Mouse (Mus musculus): Measurements from ENCODE around the gene Plpp3. TPM values are rescaled to one million over a fixed set of nuclear protein-coding genes. Genes with fewer than 3 reads are reported as not detected.

The Plpp3 gene
- polyA plus RNA-seq, 1 experiment: 7.0 TPM

DNA sequence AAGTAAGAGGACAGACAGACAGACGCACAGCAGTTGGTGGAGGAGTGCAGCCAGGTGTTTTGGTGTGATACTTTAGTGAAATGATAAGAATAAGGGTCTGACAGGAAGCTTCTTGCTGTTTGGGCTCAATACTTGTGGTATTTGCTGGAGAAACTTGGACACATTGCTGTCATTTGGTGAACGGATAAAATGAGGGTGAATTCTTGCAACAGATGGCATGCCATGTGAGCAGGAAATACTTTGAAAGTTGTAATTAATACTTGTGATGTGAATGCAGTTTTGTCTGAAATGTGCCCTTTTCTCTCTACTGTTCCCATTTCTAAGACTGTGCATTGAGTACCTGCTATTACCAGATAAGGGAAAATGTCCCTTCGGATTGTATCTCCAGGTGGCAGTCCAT, 14.3 kb downstream of the Plpp3 start:
- Histone ChIP-seq H3K79me2 (ENCODE audit: control insufficient read depth, insufficient read depth) (no peaks in the 10 kb centered on the region), H3K36me3 (ENCODE audit: control insufficient read depth, insufficient read depth) (no peaks in the 10 kb centered on the region), H3ac (ENCODE audit: control insufficient read depth, insufficient read length, low read depth) (no peak overlapping the region), H3K4me3 (ENCODE audit: insufficient read depth, poor library complexity, severe bottlenecking) (no peak overlapping the region), H3K27me3 (ENCODE audit: control insufficient read depth, insufficient read depth, insufficient read length) (no peaks in the 10 kb centered on the region), H3K79me3 (ENCODE audit: low read depth) (peaks cover 1% of the 10 kb centered on the region)
- TF ChIP-seq MYOD1 (IDR thresholded peaks at IDR 0.05; ENCODE audit: control insufficient read depth, insufficient read length, low read depth): no peak
- TF ChIP-seq USF1 (IDR thresholded peaks at IDR 0.05; ENCODE audit: low read depth): no peak
- TF ChIP-seq MAX (IDR thresholded peaks at IDR 0.05): no peak
- no peak for TF ChIP-seq CEBPB (IDR thresholded peaks at IDR 0.05; ENCODE audit: low read depth)
- TF ChIP-seq MYOG (IDR thresholded peaks at IDR 0.05; ENCODE audit: control insufficient read depth, extremely low read depth, insufficient read length): no peak
- no peak for TF ChIP-seq FOSL1 (IDR thresholded peaks at IDR 0.05; ENCODE audit: insufficient read depth, low read length, poor library complexity, severe bottlenecking)
- no peak for TF ChIP-seq CTCF (IDR thresholded peaks at IDR 0.05; ENCODE audit: control insufficient read depth, insufficient read depth, insufficient read length)

DNA sequence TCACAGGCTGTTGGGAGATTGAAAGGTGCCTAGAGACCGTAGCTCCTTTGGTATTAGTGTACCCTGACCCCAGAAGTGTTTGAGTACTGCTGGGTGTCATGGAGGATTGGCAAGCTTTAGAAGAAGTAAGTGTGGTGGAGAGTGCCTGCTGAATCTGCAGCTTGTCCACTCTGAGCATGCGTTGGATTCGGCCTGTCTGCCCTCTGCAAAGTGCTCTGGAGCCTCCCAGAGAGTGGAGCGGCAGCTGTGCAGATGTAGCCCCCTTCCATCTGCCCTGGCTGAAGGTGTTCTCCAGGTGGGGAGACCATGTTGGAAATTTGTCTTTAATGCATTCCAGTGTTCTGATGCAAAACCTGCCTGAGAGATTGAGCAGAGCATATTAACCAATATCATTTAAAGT, 17.6 kb downstream of the Plpp3 start:
- TF ChIP-seq MYOG (IDR thresholded peaks at IDR 0.05; ENCODE audit: control insufficient read depth, extremely low read depth, insufficient read length) (no peak), MAX (IDR thresholded peaks at IDR 0.05) (no peak), CEBPB (IDR thresholded peaks at IDR 0.05; ENCODE audit: low read depth) (no peak), CTCF (IDR thresholded peaks at IDR 0.05; ENCODE audit: control insufficient read depth, insufficient read depth, insufficient read length) (no peak), USF1 (IDR thresholded peaks at IDR 0.05; ENCODE audit: low read depth) (no peak), MYOD1 (IDR thresholded peaks at IDR 0.05; ENCODE audit: control insufficient read depth, insufficient read length, low read depth) (no peak), FOSL1 (IDR thresholded peaks at IDR 0.05; ENCODE audit: insufficient read depth, low read length, poor library complexity, severe bottlenecking) (no peak)
- H3K79me3 ChIP-seq (ENCODE audit: low read depth): no peaks in the 10 kb centered on the region
- H3K36me3 ChIP-seq (ENCODE audit: control insufficient read depth, insufficient read depth): no peaks in the 10 kb centered on the region
- no peaks in the 10 kb centered on the region for H3K27me3 ChIP-seq (ENCODE audit: control insufficient read depth, insufficient read depth, insufficient read length)
- H3ac ChIP-seq (ENCODE audit: control insufficient read depth, insufficient read length, low read depth): no peak overlapping the region
- no peak overlapping the region for H3K4me3 ChIP-seq (ENCODE audit: insufficient read depth, poor library complexity, severe bottlenecking)
- no peaks in the 10 kb centered on the region for H3K79me2 ChIP-seq (ENCODE audit: control insufficient read depth, insufficient read depth)

DNA sequence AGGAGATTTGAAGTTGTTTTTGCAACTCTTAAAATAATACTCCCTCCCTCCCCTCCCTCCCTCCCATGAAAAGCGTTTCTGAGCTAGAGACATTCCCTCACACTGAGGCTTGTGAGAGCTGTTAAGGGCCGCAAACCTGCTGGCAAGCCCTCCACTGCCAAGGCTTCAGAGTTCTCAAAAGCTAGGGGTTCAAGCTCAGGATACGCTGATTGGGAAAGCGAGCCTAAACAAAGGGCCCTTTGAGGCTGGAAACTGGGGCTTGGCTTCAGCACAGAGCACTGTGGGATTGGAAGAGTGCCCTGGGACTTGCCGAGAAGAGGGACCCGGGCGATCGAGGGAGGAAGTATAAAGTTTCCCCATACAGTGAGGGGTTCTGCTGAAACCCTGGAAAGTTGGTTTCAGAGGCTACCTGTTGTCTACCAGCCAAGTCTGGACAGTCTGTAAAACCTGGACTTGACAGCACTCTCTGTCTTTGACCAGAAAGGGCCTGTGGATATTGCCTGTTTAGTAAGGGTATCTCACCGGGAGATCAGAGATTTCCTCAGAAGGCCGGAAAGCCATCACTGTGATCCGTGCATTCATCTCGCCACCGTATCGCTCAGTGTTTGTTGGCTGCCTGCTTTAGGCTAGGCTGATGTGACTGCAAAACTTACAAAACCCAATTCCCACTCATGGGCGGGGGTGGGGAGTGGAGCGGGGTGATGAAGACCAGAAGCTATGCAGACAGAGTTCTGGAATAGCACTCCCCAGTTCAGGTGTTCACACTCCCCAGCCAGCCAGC, 18.3 kb downstream of the Plpp3 start:
- no peak for TF ChIP-seq CTCF (IDR thresholded peaks at IDR 0.05; ENCODE audit: control insufficient read depth, insufficient read depth, insufficient read length)
- TF ChIP-seq FOSL1 (IDR thresholded peaks at IDR 0.05; ENCODE audit: insufficient read depth, low read length, poor library complexity, severe bottlenecking): no peak
- TF ChIP-seq USF1 (IDR thresholded peaks at IDR 0.05; ENCODE audit: low read depth): no peak
- TF ChIP-seq CEBPB (IDR thresholded peaks at IDR 0.05; ENCODE audit: low read depth): no peak
- no peak for TF ChIP-seq MYOG (IDR thresholded peaks at IDR 0.05; ENCODE audit: control insufficient read depth, extremely low read depth, insufficient read length)
- no peak for TF ChIP-seq MYOD1 (IDR thresholded peaks at IDR 0.05; ENCODE audit: control insufficient read depth, insufficient read length, low read depth)
- no peak for TF ChIP-seq MAX (IDR thresholded peaks at IDR 0.05)
- no peaks in the 10 kb centered on the region for H3K79me2 ChIP-seq (ENCODE audit: control insufficient read depth, insufficient read depth)
- H3K36me3 ChIP-seq (ENCODE audit: control insufficient read depth, insufficient read depth): no peaks in the 10 kb centered on the region
- H3K27me3 ChIP-seq (ENCODE audit: control insufficient read depth, insufficient read depth, insufficient read length): no peaks in the 10 kb centered on the region
- no peak overlapping the region for H3K4me3 ChIP-seq (ENCODE audit: insufficient read depth, poor library complexity, severe bottlenecking)
- H3K79me3 ChIP-seq (ENCODE audit: low read depth): no peaks in the 10 kb centered on the region
- no peak overlapping the region for H3ac ChIP-seq (ENCODE audit: control insufficient read depth, insufficient read length, low read depth)

DNA sequence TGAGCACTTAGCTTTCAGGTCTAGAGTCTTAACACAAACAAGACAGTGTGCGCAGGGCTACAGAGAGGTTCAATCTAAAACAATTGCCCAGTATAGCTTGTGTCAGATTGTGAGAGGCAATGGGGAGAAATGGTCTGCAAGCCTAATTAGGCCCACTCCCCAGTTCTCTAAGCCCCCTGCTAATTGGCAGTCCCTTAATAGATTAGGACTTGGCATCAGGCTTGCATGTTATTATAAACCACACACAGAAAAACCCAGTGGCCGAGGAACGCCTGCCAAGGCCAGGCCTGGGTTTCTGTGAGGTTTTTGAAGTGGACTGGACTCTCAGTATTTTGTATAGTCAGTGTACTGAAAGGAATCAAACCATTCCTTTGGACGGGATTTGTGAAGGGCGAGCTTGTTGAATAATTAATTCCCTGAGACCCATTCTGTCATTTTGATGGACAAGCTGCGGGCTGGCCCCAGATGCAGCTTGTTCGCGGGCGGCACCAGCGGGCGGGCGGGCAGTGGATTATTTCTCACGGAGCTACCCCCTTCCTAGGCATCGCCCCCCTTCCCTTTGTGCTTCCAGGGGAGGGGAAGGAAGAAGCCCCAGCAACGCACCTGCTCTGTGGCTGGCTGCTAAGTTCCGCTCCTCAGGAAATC, 24.0 kb downstream of the Plpp3 start:
- no peak for TF ChIP-seq FOSL1 (IDR thresholded peaks at IDR 0.05; ENCODE audit: insufficient read depth, low read length, poor library complexity, severe bottlenecking)
- TF ChIP-seq CEBPB (IDR thresholded peaks at IDR 0.05; ENCODE audit: low read depth): no peak
- TF ChIP-seq MYOD1 (IDR thresholded peaks at IDR 0.05; ENCODE audit: control insufficient read depth, insufficient read length, low read depth): no peak
- no peak for TF ChIP-seq MAX (IDR thresholded peaks at IDR 0.05)
- no peak for TF ChIP-seq MYOG (IDR thresholded peaks at IDR 0.05; ENCODE audit: control insufficient read depth, extremely low read depth, insufficient read length)
- TF ChIP-seq CTCF (IDR thresholded peaks at IDR 0.05; ENCODE audit: control insufficient read depth, insufficient read depth, insufficient read length): no peak
- no peak for TF ChIP-seq USF1 (IDR thresholded peaks at IDR 0.05; ENCODE audit: low read depth)
- no peaks in the 10 kb centered on the region for H3K27me3 ChIP-seq (ENCODE audit: control insufficient read depth, insufficient read depth, insufficient read length)
- no peak overlapping the region for H3K4me3 ChIP-seq (ENCODE audit: insufficient read depth, poor library complexity, severe bottlenecking)
- H3ac ChIP-seq (ENCODE audit: control insufficient read depth, insufficient read length, low read depth): no peak overlapping the region
- H3K79me3 ChIP-seq (ENCODE audit: low read depth): no peaks in the 10 kb centered on the region
- H3K36me3 ChIP-seq (ENCODE audit: control insufficient read depth, insufficient read depth): no peaks in the 10 kb centered on the region
- no peaks in the 10 kb centered on the region for H3K79me2 ChIP-seq (ENCODE audit: control insufficient read depth, insufficient read depth)

DNA sequence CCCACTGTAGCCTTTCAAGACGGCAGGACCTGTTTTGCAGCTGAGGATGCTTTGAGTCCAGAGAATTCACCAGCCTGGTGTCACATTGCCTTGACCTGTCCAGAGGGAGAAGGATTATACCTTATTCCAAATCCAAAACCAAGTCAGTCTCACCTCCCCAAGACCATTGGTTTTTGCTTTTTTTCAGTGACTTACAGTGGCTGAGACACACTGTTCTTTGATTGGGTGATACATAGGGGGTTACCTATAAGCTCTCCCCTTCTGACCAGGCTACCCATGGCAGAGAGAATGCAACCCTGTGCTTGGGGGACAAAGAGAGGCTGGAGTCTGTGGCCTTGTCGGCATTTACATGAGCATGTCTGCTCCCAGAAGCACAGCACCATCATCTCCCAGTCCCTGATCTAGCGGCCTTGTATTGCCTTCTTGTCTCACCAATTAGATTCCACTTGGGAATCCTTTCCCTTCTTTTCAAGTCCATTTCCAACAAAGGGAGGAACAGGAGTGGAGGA, 24.6 kb downstream of the Plpp3 start:
- H3K36me3 ChIP-seq (ENCODE audit: control insufficient read depth, insufficient read depth): no peaks in the 10 kb centered on the region

More for the DNA sequence above, 24.6 kb downstream of the Plpp3 start:
- H3ac ChIP-seq (ENCODE audit: control insufficient read depth, insufficient read length, low read depth): no peak overlapping the region
- TF ChIP-seq FOSL1 (IDR thresholded peaks at IDR 0.05; ENCODE audit: insufficient read depth, low read length, poor library complexity, severe bottlenecking) (no peak), MYOD1 (IDR thresholded peaks at IDR 0.05; ENCODE audit: control insufficient read depth, insufficient read length, low read depth) (no peak), MYOG (IDR thresholded peaks at IDR 0.05; ENCODE audit: control insufficient read depth, extremely low read depth, insufficient read length) (no peak), CEBPB (IDR thresholded peaks at IDR 0.05; ENCODE audit: low read depth) (no peak), MAX (IDR thresholded peaks at IDR 0.05) (no peak), CTCF (IDR thresholded peaks at IDR 0.05; ENCODE audit: control insufficient read depth, insufficient read depth, insufficient read length) (no peak), USF1 (IDR thresholded peaks at IDR 0.05; ENCODE audit: low read depth) (no peak)
- H3K4me3 ChIP-seq (ENCODE audit: insufficient read depth, poor library complexity, severe bottlenecking): no peak overlapping the region
- H3K79me2 ChIP-seq (ENCODE audit: control insufficient read depth, insufficient read depth): no peaks in the 10 kb centered on the region
- H3K27me3 ChIP-seq (ENCODE audit: control insufficient read depth, insufficient read depth, insufficient read length): no peaks in the 10 kb centered on the region
- H3K79me3 ChIP-seq (ENCODE audit: low read depth): no peaks in the 10 kb centered on the region

All from C2C12 (cell line).